Mouse (Mus musculus): ENCODE data around the gene Zfp995.
A peak's percentile ranks its signal among the peaks of the same experiment; 100 is the strongest.
"Not testable (repeated sequence)": the region's sequence is repeated elsewhere in the genome, so short reads cannot be mapped to it uniquely, and the experiment has no call there.

The Zfp995 gene

DNA sequence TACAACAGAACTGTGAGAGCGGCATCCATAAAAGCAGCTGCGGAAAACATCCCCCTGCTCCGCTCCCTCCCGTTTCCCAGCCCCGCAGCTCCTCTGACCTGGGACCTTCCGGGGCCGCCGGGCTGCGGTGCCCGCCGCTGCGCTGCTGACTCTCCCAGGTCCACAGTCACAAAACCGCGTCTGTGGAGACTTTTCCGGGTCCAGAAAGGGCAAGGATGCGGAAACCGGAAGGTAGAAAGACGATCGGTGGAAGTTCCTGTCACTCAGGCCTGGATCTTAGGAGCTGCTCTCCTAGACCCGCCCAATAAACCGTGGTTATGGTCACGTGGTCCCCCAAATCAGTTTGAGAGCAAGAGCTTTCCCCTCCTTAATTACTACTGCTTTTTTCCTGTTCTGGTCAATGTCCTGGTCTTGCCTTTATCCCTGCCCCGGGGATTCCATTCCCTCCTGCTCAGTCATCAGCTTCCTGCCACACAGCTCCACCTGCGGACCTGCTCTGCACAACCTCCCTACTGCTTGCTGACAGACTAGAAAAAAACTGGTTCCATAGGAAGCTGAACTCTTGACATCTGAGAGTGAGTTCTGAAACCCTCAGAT, at the start of gene Zfp995:
Gene Zfp995, minus strand, starts transcription at position 471 of the 597 bp plus-strand sequence.
- DNase-seq, result peak; percentile 65

DNA sequence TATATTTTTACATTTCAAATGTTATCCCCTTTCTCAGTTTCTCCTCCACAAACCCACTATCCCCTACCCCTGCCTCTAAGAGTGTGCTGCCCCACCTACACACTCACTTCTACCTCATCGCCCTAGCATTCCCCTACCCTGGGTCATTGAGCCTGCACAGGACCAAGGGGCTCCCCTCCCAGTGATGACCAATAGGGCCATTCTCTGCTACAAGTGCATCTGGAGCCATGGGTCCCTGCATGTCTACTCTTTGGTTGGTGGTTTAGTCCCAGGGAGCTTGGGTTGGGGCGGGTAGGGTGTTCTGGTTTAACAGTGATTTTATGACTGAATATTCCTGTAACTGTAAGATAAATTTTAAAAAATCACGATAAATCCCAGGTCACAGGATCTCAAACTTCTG, 687 bp downstream of the Zfp995 start:
- peak; percentile 4 for DNase-seq

DNA sequence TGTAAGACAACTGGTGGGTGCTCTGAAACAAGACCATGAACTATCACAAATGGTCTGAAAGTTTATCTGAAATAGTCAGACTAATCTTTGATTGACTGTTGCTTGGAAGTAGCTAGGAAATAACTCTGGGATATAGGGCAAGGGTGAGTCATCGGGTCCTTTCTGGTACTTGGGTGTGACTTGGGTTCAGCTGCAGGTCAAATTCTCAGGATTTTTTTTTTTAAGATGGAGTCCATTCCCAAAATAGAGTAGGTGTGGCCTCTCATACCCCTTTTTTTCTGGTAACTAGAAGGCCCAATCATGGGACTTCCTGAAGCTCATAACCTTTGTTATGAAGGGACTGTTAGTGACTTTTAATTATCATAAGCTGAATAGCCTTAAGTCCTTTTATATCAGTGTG, 38.5 kb downstream of the Zfp995 start:
- no peak for DNase-seq

DNA sequence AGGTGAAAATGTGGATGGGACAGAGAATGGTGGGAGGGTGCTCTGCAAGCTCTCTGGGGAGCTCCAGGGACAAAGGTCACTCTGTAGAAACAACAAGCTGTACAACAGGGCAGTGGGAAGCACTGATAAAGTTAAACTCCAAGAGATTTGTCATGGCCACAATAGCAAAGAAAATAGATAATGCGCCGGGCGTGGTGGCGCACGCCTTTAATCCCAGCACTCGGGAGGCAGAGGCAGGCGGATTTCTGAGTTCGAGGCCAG, 63.5 kb downstream of the Zfp995 start:
- DNase-seq, result not testable (repeated sequence)

DNA sequence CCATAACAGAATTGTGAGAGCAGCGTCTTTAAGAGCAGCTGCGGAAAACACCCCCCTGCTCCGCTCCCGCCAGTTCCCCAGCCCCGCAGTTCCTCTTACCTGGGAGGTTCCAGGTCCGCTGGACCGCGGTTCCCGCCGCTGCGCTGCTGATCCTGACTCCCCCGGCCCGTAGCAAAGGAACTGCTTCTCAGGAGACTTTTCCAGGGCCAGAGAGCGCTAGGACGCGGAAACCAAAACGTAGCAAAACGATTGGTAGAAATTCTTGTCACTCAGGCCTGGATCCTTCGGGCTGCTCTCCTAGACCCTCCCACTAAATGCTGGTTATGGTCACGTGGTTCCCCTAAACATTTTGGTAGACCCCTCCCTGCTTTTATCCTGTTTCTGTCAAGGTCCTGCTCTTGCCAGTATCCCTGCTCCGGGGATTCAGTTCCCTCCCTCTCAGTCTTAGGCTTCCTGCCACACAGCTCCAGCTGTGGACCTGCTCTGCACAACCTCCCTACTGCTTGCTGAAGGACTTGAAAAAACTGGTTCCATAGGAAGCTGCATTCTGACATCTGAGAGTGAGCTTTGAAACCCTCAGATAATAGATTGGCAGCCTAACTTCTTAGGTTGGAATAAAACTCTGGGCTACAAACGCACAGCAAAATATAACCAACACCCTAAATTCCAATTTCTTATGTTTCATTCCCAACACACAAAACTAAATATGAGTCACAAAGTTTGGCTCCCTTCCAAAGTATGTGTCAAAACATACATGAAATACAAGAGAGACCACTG, 64.0 kb downstream of the Zfp995 start, which contains the start of gene Zfp820:
Gene Zfp820, minus strand, starts transcription at position 228 of the 777 bp plus-strand sequence.
- peak; percentile 62 for DNase-seq

DNA sequence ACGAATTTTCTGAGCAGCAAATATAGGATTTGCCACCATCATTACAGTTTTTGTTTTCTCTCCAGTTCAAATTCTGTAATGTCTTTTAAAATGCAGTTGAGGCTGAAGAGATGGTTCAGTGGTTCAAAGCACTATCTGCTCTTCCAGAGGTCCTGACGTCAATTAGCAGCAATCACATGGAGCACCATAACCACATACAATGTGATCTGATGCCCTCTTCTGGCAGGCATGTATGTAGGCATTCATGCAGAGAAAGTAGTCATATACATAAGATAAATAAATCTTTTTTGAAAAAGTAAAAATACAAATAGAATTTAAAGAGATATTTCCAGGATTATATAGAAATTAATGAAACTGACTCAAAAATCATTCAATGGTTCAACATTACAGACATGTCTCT, 71.2 kb downstream of the Zfp995 start:
- DNase-seq, result no peak
